Mouse (Mus musculus) MEL (cell line): ENCODE measurements at regions not wholly inside any gene's neighbourhood (a gene's known extent, or its start where the extent isn't known, plus 50 kb on each side); places are given as distances from the start of the nearest gene placed in this dataset.

Experiments used
- DNase-seq: peaks from one replicate; pipeline ENCODE4 v3.0.0; 2011; ENCODE audit warnings: low read depth, low spot score
- H3K27ac ChIP-seq: 2 replicates; pipeline ENCODE4 v1.5.1; 2012; ENCODE audit warnings: low read depth, mild to moderate bottlenecking, control low read depth, low read length, moderate library complexity; ENCODE audit not compliant: control insufficient read depth
- H3K27me3 ChIP-seq, 2 experiments: fragments of 150-350 bp in 1 of 2; sonication (generic) in 1 of 2; 2 replicates each; pipeline ENCODE4 v1.6.1; 2012; ENCODE audit warnings: low read length in 2 of 2, mild to moderate bottlenecking in 2 of 2, improper control_type of control experiment in 1 of 2, moderate library complexity in 1 of 2; ENCODE audit not compliant: insufficient read depth in 2 of 2, control insufficient read depth in 1 of 2
- H3K36me3 ChIP-seq, 2 experiments: 2 replicates each; pipeline ENCODE4 v1.6.1; 2012 to 2014; ENCODE audit warnings: low read length in 2 of 2, improper control_type of control experiment in 1 of 2, inconsistent platforms in 1 of 2, mild to moderate bottlenecking in 1 of 2; ENCODE audit not compliant: insufficient read depth in 2 of 2, control insufficient read depth in 1 of 2
- H3K4me1 ChIP-seq, 2 experiments: fragments of 150-350 bp in 1 of 2; sonication (generic) in 1 of 2; 2 replicates each; pipeline ENCODE4 v1.6.1; 2012; ENCODE audit warnings: low read length in 2 of 2, improper control_type of control experiment in 1 of 2, mild to moderate bottlenecking in 1 of 2; ENCODE audit not compliant: insufficient read depth in 2 of 2, control insufficient read depth in 1 of 2
- H3K4me3 ChIP-seq, 2 experiments: fragments of 150-350 bp in 1 of 2; sonication (generic) in 1 of 2; 2 replicates each; pipeline ENCODE4 v1.5.1; 2012; ENCODE audit warnings: low read depth in 2 of 2, low read length in 2 of 2, mild to moderate bottlenecking in 2 of 2, moderate library complexity in 2 of 2, control low read depth in 1 of 2, improper control_type of control experiment in 1 of 2; ENCODE audit not compliant: control insufficient read depth in 1 of 2, insufficient read depth in 1 of 2
- H3K79me2 ChIP-seq: 2 replicates; pipeline ENCODE4 v1.6.1; 2012; ENCODE audit warnings: mild to moderate bottlenecking, low read length, moderate library complexity; ENCODE audit not compliant: control insufficient read depth, poor library complexity, insufficient read depth
- H3K9ac ChIP-seq: 2 replicates; pipeline ENCODE4 v1.6.1; 2012; ENCODE audit warnings: low read depth, mild to moderate bottlenecking, control low read depth, low read length, moderate library complexity; ENCODE audit not compliant: control insufficient read depth, poor library complexity, severe bottlenecking
- H3K9me3 ChIP-seq: fragments of 150-350 bp; sonication (generic); replicated peaks from 2 replicates; pipeline ENCODE4 v1.6.1; 2012; ENCODE audit warnings: mild to moderate bottlenecking, low read length, improper control_type of control experiment, moderate library complexity; ENCODE audit not compliant: insufficient read depth
- BHLHE40 ChIP-seq: IDR thresholded peaks from 2 replicates; pipeline ENCODE4 v1.6.1; 2012; ENCODE audit warnings: low read depth, mild to moderate bottlenecking, inconsistent platforms, low read length, improper control_type of control experiment, borderline replicate concordance
- CHD1 ChIP-seq: IDR thresholded peaks from 2 replicates; pipeline ENCODE4 v1.6.1; 2012; ENCODE audit warnings: low read depth, mild to moderate bottlenecking, inconsistent platforms, low read length, improper control_type of control experiment
- CTCF ChIP-seq, 3 experiments: IDR thresholded peaks in 2 of 3; conservative IDR thresholded peaks in 1 of 3; 2 replicates each; pipeline ENCODE4 v1.5.1; 2011 to 2012; ENCODE audit warnings: low read length in 3 of 3, low read depth in 2 of 3, mild to moderate bottlenecking in 2 of 3, improper control_type of control experiment in 1 of 3, inconsistent platforms in 1 of 3, mixed read lengths in 1 of 3, moderate library complexity in 1 of 3; ENCODE audit not compliant: control insufficient read depth in 1 of 3, insufficient read depth in 1 of 3, poor library complexity in 1 of 3, severe bottlenecking in 1 of 3
- E2F4 ChIP-seq: IDR thresholded peaks from 2 replicates; pipeline ENCODE4 v1.6.1; 2011; ENCODE audit warnings: low read depth, low read length, improper control_type of control experiment, borderline replicate concordance
- ELF1 ChIP-seq: IDR thresholded peaks from 2 replicates; pipeline ENCODE4 v1.6.1; 2014; ENCODE audit warnings: low read depth, mild to moderate bottlenecking, inconsistent platforms, low read length, improper control_type of control experiment, moderate library complexity
- GABPA ChIP-seq: IDR thresholded peaks from 2 replicates; pipeline ENCODE4 v1.6.1; 2012; ENCODE audit warnings: low read depth, mild to moderate bottlenecking, inconsistent platforms, low read length, improper control_type of control experiment, moderate library complexity
- HCFC1 ChIP-seq: IDR thresholded peaks from 2 replicates; pipeline ENCODE4 v1.6.1; 2012; ENCODE audit warnings: low read depth, mild to moderate bottlenecking, inconsistent platforms, low read length, improper control_type of control experiment, moderate library complexity
- KAT2A ChIP-seq: conservative IDR thresholded peaks from 2 replicates; pipeline ENCODE4 v1.6.1; 2012; ENCODE audit warnings: low read depth, low read length, improper control_type of control experiment, inconsistent platforms
- MAFK ChIP-seq: IDR thresholded peaks from 2 replicates; pipeline ENCODE4 v1.6.1; 2011; ENCODE audit warnings: low read depth, mild to moderate bottlenecking, low read length, improper control_type of control experiment, borderline replicate concordance
- MYB ChIP-seq: IDR thresholded peaks from 2 replicates; pipeline ENCODE4 v1.6.1; 2011; ENCODE audit warnings: mild to moderate bottlenecking, low read depth, low read length, improper control_type of control experiment
- MYC ChIP-seq: IDR thresholded peaks from 2 replicates; pipeline ENCODE4 v1.6.1; 2011; ENCODE audit warnings: low read depth, mild to moderate bottlenecking, low read length, improper control_type of control experiment, moderate library complexity
- NELFE ChIP-seq: IDR thresholded peaks from 2 replicates; pipeline ENCODE4 v1.6.1; 2011; ENCODE audit warnings: low read depth, low read length, improper control_type of control experiment
- NRF1 ChIP-seq: IDR thresholded peaks from 2 replicates; pipeline ENCODE4 v1.6.1; 2014; ENCODE audit warnings: low read depth, mild to moderate bottlenecking, inconsistent platforms, low read length, improper control_type of control experiment, moderate library complexity; ENCODE audit not compliant: poor library complexity, insufficient read depth, severe bottlenecking
- POLR2A ChIP-seq, 2 experiments: IDR thresholded peaks; 2 replicates each; pipeline ENCODE4 v1.6.1; 2011 to 2012; ENCODE audit warnings: low read length in 2 of 2, mild to moderate bottlenecking in 2 of 2, control low read depth in 1 of 2, improper control_type of control experiment in 1 of 2, low read depth in 1 of 2, moderate library complexity in 1 of 2; ENCODE audit not compliant: control insufficient read depth in 1 of 2, insufficient read depth in 1 of 2, poor library complexity in 1 of 2
- POLR2AphosphoS5 ChIP-seq: IDR thresholded peaks from 2 replicates; pipeline ENCODE4 v1.6.1; 2012; ENCODE audit warnings: low read depth, borderline replicate concordance, mild to moderate bottlenecking, inconsistent platforms, low read length, moderate library complexity, mixed read lengths
- RAD21 ChIP-seq: IDR thresholded peaks from 2 replicates; pipeline ENCODE4 v1.6.1; 2011; ENCODE audit warnings: mild to moderate bottlenecking, low read depth, low read length, improper control_type of control experiment
- RCOR1 ChIP-seq: IDR thresholded peaks from 2 replicates; pipeline ENCODE4 v1.6.1; 2012; ENCODE audit warnings: low read depth, mild to moderate bottlenecking, inconsistent platforms, low read length, improper control_type of control experiment
- SIN3A ChIP-seq: IDR thresholded peaks from 2 replicates; pipeline ENCODE4 v1.6.1; 2012; ENCODE audit warnings: low read length, improper control_type of control experiment, inconsistent platforms
- SMC3 ChIP-seq: IDR thresholded peaks from 2 replicates; pipeline ENCODE4 v1.6.1; 2011; ENCODE audit warnings: low read depth, low read length, improper control_type of control experiment
- TCF12 ChIP-seq: IDR thresholded peaks from 2 replicates; pipeline ENCODE4 v1.6.1; 2014; ENCODE audit warnings: low read depth, mild to moderate bottlenecking, inconsistent platforms, low read length, improper control_type of control experiment, moderate library complexity
- USF1 ChIP-seq: IDR thresholded peaks from 2 replicates; pipeline ENCODE4 v1.6.1; 2014; ENCODE audit warnings: low read depth, mild to moderate bottlenecking, inconsistent platforms, low read length, improper control_type of control experiment, moderate library complexity
- USF2 ChIP-seq, 2 experiments: IDR thresholded peaks; 2 replicates each; pipeline ENCODE4 v1.6.1; 2011 to 2012; ENCODE audit warnings: improper control_type of control experiment in 2 of 2, low read length in 2 of 2, borderline replicate concordance in 1 of 2, inconsistent platforms in 1 of 2, low read depth in 1 of 2, mild to moderate bottlenecking in 1 of 2; ENCODE audit not compliant: insufficient read depth in 1 of 2
- ZC3H11A ChIP-seq: IDR thresholded peaks from 2 replicates; pipeline ENCODE4 v1.6.1; 2012; ENCODE audit warnings: low read depth, mild to moderate bottlenecking, inconsistent platforms, low read length, improper control_type of control experiment
- ZKSCAN1 ChIP-seq: IDR thresholded peaks from 2 replicates; pipeline ENCODE4 v1.6.1; 2012; ENCODE audit warnings: low read depth, mild to moderate bottlenecking, inconsistent platforms, low read length, improper control_type of control experiment, moderate library complexity
- ZMIZ1 ChIP-seq: IDR thresholded peaks from 2 replicates; pipeline ENCODE4 v1.6.1; 2012; ENCODE audit warnings: low read depth, mild to moderate bottlenecking, inconsistent platforms, low read length, improper control_type of control experiment, moderate library complexity
- ZNF384 ChIP-seq: IDR thresholded peaks from 2 replicates; pipeline ENCODE4 v1.6.1; 2012; ENCODE audit warnings: low read depth, mild to moderate bottlenecking, inconsistent platforms, low read length, improper control_type of control experiment

GRCm38 (mm10) chr13:16715296-16715960 is 703.8 kb downstream of the Inhba start:
- TF ChIP-seq SMC3 (no peak), MAFK (no peak), E2F4 (no peak), RCOR1 (no peak), MYC (no peak), POLR2A (IDR thresholded peaks at IDR 0.05; ENCODE audit: control insufficient read depth in 1 of 2, insufficient read depth in 1 of 2, low read depth in 1 of 2, low read length in 2 of 2, poor library complexity in 1 of 2) (no peak), USF1 (no peak), NRF1 (no peak), ZKSCAN1 (no peak), ZC3H11A (no peak), NELFE (no peak), TCF12 (no peak), POLR2AphosphoS5 (no peak), GABPA (no peak), HCFC1 (no peak), CTCF (IDR thresholded peaks at IDR 0.05 in 2 of 3, conservative IDR thresholded peaks at IDR 0.05 in 1 of 3; ENCODE audit: control insufficient read depth in 1 of 3, insufficient read depth in 1 of 3, low read depth in 2 of 3, low read length in 3 of 3, poor library complexity in 1 of 3, severe bottlenecking in 1 of 3) (no peak), SIN3A (no peak), ELF1 (no peak), ZMIZ1 (no peak), ZNF384 (no peak)
- DNase-seq, result no peak
- H3K9me3 ChIP-seq, result no peaks in the 10 kb centered on the region
- H3K9ac ChIP-seq, result no peak overlapping the region
- no peak overlapping the region for H3K27ac ChIP-seq
- no peaks in the 10 kb centered on the region for H3K27me3 ChIP-seq
- H3K79me2 ChIP-seq, result no peaks in the 10 kb centered on the region
- H3K36me3 ChIP-seq, result no peaks in the 10 kb centered on the region
- H3K4me3 ChIP-seq, result no peak overlapping the region
- H3K4me1 ChIP-seq, result no peaks in the 10 kb centered on the region

DNA sequence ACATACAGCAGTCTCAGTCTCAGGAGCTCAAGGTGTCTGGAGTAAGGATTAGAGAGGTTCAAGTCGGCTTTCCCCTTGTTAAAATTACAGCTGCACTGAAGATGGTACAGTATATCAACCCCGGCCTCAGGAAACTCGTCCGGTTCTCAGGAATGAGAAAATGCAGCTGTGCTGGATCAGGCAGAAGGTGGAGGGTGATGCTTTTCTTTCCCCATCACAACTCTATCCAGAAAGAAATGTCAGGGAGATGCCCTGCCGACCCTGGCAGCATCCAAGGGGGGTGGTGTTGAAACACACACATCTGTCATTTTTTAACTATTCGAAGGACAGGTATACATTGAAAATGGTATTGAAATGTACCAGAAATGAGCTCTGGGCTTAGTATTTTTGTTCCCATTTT is 704.7 kb downstream of the Inhba start:
- H3K4me3 ChIP-seq, result no peak overlapping the region
- H3K79me2 ChIP-seq, result no peaks in the 10 kb centered on the region
- no peaks in the 10 kb centered on the region for H3K36me3 ChIP-seq
- TF ChIP-seq BHLHE40, result no peak
- TF ChIP-seq MYB, result no peak
- no peak for TF ChIP-seq CHD1
- no peak for TF ChIP-seq KAT2A
- no peak for TF ChIP-seq RAD21
- TF ChIP-seq USF2 (IDR thresholded peaks at IDR 0.05; ENCODE audit: borderline replicate concordance in 1 of 2, insufficient read depth in 1 of 2, low read depth in 1 of 2, low read length in 2 of 2), result no peak
- no peak for TF ChIP-seq ZC3H11A
- TF ChIP-seq HCFC1, result no peak
- no peak overlapping the region for H3K9ac ChIP-seq
- no peaks in the 10 kb centered on the region for H3K27me3 ChIP-seq
- H3K4me1 ChIP-seq, result no peaks in the 10 kb centered on the region
- no peaks in the 10 kb centered on the region for H3K9me3 ChIP-seq
- no peak overlapping the region for H3K27ac ChIP-seq
- no peak for DNase-seq
